Mouse (Mus musculus) small intestine, adult 2 months (tissue): ENCODE measurements around the gene Tmem221. TPM values are rescaled to one million over a fixed set of nuclear protein-coding genes. Genes with fewer than 3 reads are reported as not detected.
A peak's percentile ranks its signal among the peaks of the same experiment; 100 is the strongest.

Source experiments
- H3K27ac ChIP-seq: fragments of 200-500 bp; 2 replicates; pipeline ENCODE4 v1.5.1; 2012; ENCODE audit warnings: low read depth, low read length, control low read depth, inconsistent platforms; ENCODE audit not compliant: insufficient read depth
- H3K27me3 ChIP-seq: fragments of 200-500 bp; 2 replicates; pipeline ENCODE4 v1.6.1; 2012; ENCODE audit warnings: mild to moderate bottlenecking, moderate library complexity, low read length, inconsistent platforms; ENCODE audit not compliant: control insufficient read depth, insufficient read depth
- H3K36me3 ChIP-seq: fragments of 200-500 bp; 2 replicates; pipeline ENCODE4 v1.6.1; 2012; ENCODE audit warnings: mild to moderate bottlenecking, low read length, control low read depth, inconsistent platforms; ENCODE audit not compliant: control insufficient read depth, insufficient read depth
- H3K4me1 ChIP-seq: fragments of 200-500 bp; 2 replicates; pipeline ENCODE4 v1.6.1; 2012; ENCODE audit warnings: low read length, inconsistent platforms, mixed read lengths; ENCODE audit not compliant: control insufficient read depth, insufficient read depth, insufficient read length
- H3K4me3 ChIP-seq: fragments of 200-500 bp; 2 replicates; pipeline ENCODE4 v1.5.1; 2012; ENCODE audit warnings: low read depth, mild to moderate bottlenecking, control low read depth, inconsistent platforms, low read length, moderate library complexity
- CTCF ChIP-seq: fragments of 200-500 bp; IDR thresholded peaks from 2 replicates; pipeline ENCODE4 v1.5.1; 2012; ENCODE audit warnings: low read depth, mild to moderate bottlenecking, control low read depth, inconsistent platforms, low read length, moderate library complexity, mixed read lengths; ENCODE audit not compliant: insufficient replicate concordance, insufficient read length; ENCODE audit errors: extremely low read depth
- POLR2A ChIP-seq: fragments of 200-500 bp; IDR thresholded peaks from 2 replicates; pipeline ENCODE4 v1.6.1; 2012; ENCODE audit warnings: low read depth, mild to moderate bottlenecking, control low read depth, inconsistent platforms, low read length, moderate library complexity
- WGBS: fragments of 180-500 bp; shearing (Covaris S2); methylation state at CpG from one replicate; pipeline ENCODE4 v1.1.7; 2018; 5-methylcytosine and 5-hydroxymethylcytosine counted together
- polyA plus RNA-seq: library from polyadenylated mRNA; depleted of rRNA; stranded (reverse); fragments of >200 nt; gene quantifications from 2 replicates; pipeline ENCODE4 v1.2.3, GENCODE M21; 2012; rRNA removed

Gene Tmem221
- polyA plus RNA-seq, 1 experiment: 0.62 TPM

GRCm38 (mm10) chr8:71507589-71508104, 51.0 kb downstream of the Tmem221 start:
- H3K36me3 ChIP-seq: no peaks in the 10 kb centered on the region

GRCm38 (mm10) chr8:71505979-71506378, 52.7 kb downstream of the Tmem221 start:
- WGBS: 43% methylated on average over 4 of the region's 4 CpGs
- no peak overlapping the region for H3K27ac ChIP-seq
- H3K4me1 ChIP-seq: peaks cover 3% of the 10 kb centered on the region
- H3K27me3 ChIP-seq: peaks cover 11% of the 10 kb centered on the region; the same call in 1 of the 2 replicates
- H3K4me3 ChIP-seq: no peak overlapping the region
- TF ChIP-seq CTCF (no peak), POLR2A (no peak)
- H3K36me3 ChIP-seq: no peaks in the 10 kb centered on the region

More at GRCm38 (mm10) chr8:71507589-71508104, 51.0 kb downstream of the Tmem221 start:
- Histone ChIP-seq H3K27me3 (peaks cover 11% of the 10 kb centered on the region; the same call in 1 of the 2 replicates), H3K27ac (no peak overlapping the region), H3K4me3 (peak overlapping the region; percentile 62), H3K4me1 (peaks cover 3% of the 10 kb centered on the region)
- no peak for TF ChIP-seq POLR2A
- no peak for TF ChIP-seq CTCF
- under 1% methylated on average over 61 of the region's 61 CpGs for WGBS

- H3K4me1 ChIP-seq: peaks cover 3% of the 10 kb centered on the region
- H3K4me3 ChIP-seq: no peak overlapping the region
- no peak overlapping the region for H3K27ac ChIP-seq
- WGBS: 83% methylated on average over 4 of the region's 4 CpGs
- TF ChIP-seq POLR2A (no peak), CTCF (no peak)
- no peaks in the 10 kb centered on the region for H3K36me3 ChIP-seq
- peaks cover 11% of the 10 kb centered on the region; the same call in 1 of the 2 replicates for H3K27me3 ChIP-seq
Observed at GRCm38 (mm10) chr8:71505326-71505725, 53.3 kb downstream of the Tmem221 start.

- peaks cover 3% of the 10 kb centered on the region for H3K4me1 ChIP-seq
- H3K36me3 ChIP-seq: no peaks in the 10 kb centered on the region
- peaks cover 11% of the 10 kb centered on the region; the same call in 1 of the 2 replicates for H3K27me3 ChIP-seq
- WGBS: 96% methylated on average over 4 of the region's 4 CpGs
- no peak overlapping the region for H3K4me3 ChIP-seq
- TF ChIP-seq POLR2A (no peak), CTCF (no peak)
- H3K27ac ChIP-seq: no peak overlapping the region
Observed at GRCm38 (mm10) chr8:71504349-71504748, 54.3 kb downstream of the Tmem221 start.

Other genes with a start within 250 kb of the Tmem221 start
- gene Use1, start 192.0 kb downstream of the Tmem221 start, polyA plus RNA-seq: 63.7 and 101 TPM in 2 replicates
- gene Ocel1, start 187.6 kb downstream of the Tmem221 start, polyA plus RNA-seq: 19.7 and 70.3 TPM in 2 replicates
- gene Nr2f6, start 176.9 kb downstream of the Tmem221 start, polyA plus RNA-seq: 233 and 448 TPM in 2 replicates
- 5.8 and 7.8 TPM in 2 replicates for gene Ushbp1, start 163.1 kb downstream of the Tmem221 start, polyA plus RNA-seq
- 64.5 and 119 TPM in 2 replicates for gene Babam1, start 162.0 kb downstream of the Tmem221 start, polyA plus RNA-seq
- 12.6 and 13.8 TPM in 2 replicates for gene Ankle1, start 152.9 kb downstream of the Tmem221 start, polyA plus RNA-seq
- gene Abhd8, start 95.2 kb downstream of the Tmem221 start, polyA plus RNA-seq: 17.4 and 26.5 TPM in 2 replicates
- 170 and 172 TPM in 2 replicates for gene Mrpl34, start 93.9 kb downstream of the Tmem221 start, polyA plus RNA-seq
- gene Dda1, start 89.7 kb downstream of the Tmem221 start, polyA plus RNA-seq: 46.3 and 85.3 TPM in 2 replicates
- 9.0 and 19.8 TPM in 2 replicates for gene Ano8, start 72.9 kb downstream of the Tmem221 start, polyA plus RNA-seq
- gene Gtpbp3, start 70.8 kb downstream of the Tmem221 start, polyA plus RNA-seq: 18.6 and 25.8 TPM in 2 replicates
- gene Plvap, start 47.1 kb downstream of the Tmem221 start, polyA plus RNA-seq: 182 and 329 TPM in 2 replicates
- not detected in 2 replicates for gene Ccdc194, start 33.2 kb downstream of the Tmem221 start, polyA plus RNA-seq
- 126 and 242 TPM in 2 replicates for gene Bst2, start 21.4 kb downstream of the Tmem221 start, polyA plus RNA-seq
- gene Mvb12a, start 15.9 kb downstream of the Tmem221 start, polyA plus RNA-seq: 180 and 251 TPM in 2 replicates
- not detected in 2 replicates for gene Nxnl1, start 7.7 kb upstream of the Tmem221 start, polyA plus RNA-seq
- gene Slc27a1, start 10.0 kb upstream of the Tmem221 start, polyA plus RNA-seq: 28.6 and 29.6 TPM in 2 replicates
- gene Pgls, start 33.3 kb upstream of the Tmem221 start, polyA plus RNA-seq: 174 and 266 TPM in 2 replicates
- gene Fam129c, start 38.8 kb upstream of the Tmem221 start, polyA plus RNA-seq: 1.7 and 4.5 TPM in 2 replicates
- 52.4 and 59.8 TPM in 2 replicates for gene Colgalt1, start 52.1 kb upstream of the Tmem221 start, polyA plus RNA-seq
- gene Unc13a, start 112.9 kb upstream of the Tmem221 start, polyA plus RNA-seq: 1.6 TPM in 2 replicates
- gene Jak3, start 117.4 kb upstream of the Tmem221 start, polyA plus RNA-seq: 14.3 and 20.3 TPM in 2 replicates
- gene Insl3, start 130.3 kb upstream of the Tmem221 start, polyA plus RNA-seq: 9.1 and 30.2 TPM in 2 replicates
- gene B3gnt3, start 142.9 kb upstream of the Tmem221 start, polyA plus RNA-seq: 180 and 195 TPM in 2 replicates
- gene Fcho1, start 166.8 kb upstream of the Tmem221 start, polyA plus RNA-seq: 11.9 and 20.1 TPM in 2 replicates